Mouse (Mus musculus) E14TG2a.4 (cell line): ENCODE results near the gene Bcl7c.

Experiments
- CTCF ChIP-seq: conservative IDR thresholded peaks from 2 replicates; pipeline ENCODE4 v1.5.1; 2014; ENCODE audit warnings: low read length
- NANOG ChIP-seq: IDR thresholded peaks from 2 replicates; pipeline ENCODE4 v1.6.1; 2014; ENCODE audit warnings: borderline replicate concordance, low read length, mixed read lengths
- POU5F1 ChIP-seq: IDR thresholded peaks from 2 replicates; pipeline ENCODE4 v1.6.1; 2014; ENCODE audit warnings: low read length, borderline replicate concordance

DNA sequence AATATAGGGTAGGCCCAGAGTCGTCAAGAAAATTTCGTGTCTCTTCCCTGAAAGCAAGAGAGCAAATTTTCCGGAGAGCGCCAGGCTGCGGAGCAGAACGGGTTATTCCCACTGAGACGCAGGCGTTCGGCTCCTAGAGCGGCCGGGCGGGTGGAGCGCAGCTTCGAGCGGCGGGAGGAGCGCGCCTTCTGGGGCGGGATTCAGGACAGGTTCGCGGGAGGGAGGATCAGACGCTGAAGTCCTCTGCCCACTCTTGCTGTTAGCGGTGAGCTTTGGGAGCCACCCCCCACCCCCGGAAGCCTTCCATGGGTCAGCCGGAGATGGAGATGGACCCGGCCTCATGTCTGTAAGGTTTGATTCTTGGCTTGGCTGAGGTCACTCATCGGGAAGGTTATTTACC lies 71.8 kb downstream of the Bcl7c start:
- no peak for TF ChIP-seq CTCF
- no peak for TF ChIP-seq NANOG
- TF ChIP-seq POU5F1 = no peak
